8 mouse cellular contexts compared by ENCODE assay signal in genomic region chr13:45455862-45456192, GRCm38 (mm10). TPM values are rescaled to one million over a fixed set of nuclear protein-coding genes. Genes with fewer than 3 reads are reported as not detected.
DNase-seq lines count a peak whose midpoint lies in the region; ATAC-seq and TF ChIP-seq lines count a peak whose summit lies in the region.
"Had no signal": no experiment of that assay in that cellular context is flagged by ENCODE, and none has a peak within 500 bp of the region (broad histone marks: within the 10 kb centered on the region; RNA-seq: fewer than 3 reads in every experiment).

No protein-coding gene starts in this region.

- 42% methylated on average over 2 of the region's 2 CpGs for WGBS in kidney, adult 2 months
- 52% methylated on average over 2 of the region's 2 CpGs for WGBS in embryonic facial prominence, embryonic 11.5 days
- 48% methylated on average over 2 of the region's 2 CpGs for WGBS in intestine, embryonic 14.5 days

- no peak overlapping the region for H3K9ac ChIP-seq in embryonic facial prominence, embryonic 11.5 days (replicated peaks; ENCODE audit: low read length)
- H3K9ac ChIP-seq in intestine, embryonic 14.5 days (ENCODE audit: low read length): no peak overlapping the region

- H3K27ac ChIP-seq in kidney, adult 2 months (ENCODE audit: insufficient read depth, low read depth, low read length): peak overlapping the region; percentile 48
- 0 out of 2 replicates have a peak overlapping the region, but pooled peaks have one; percentile 64 for H3K27ac ChIP-seq in embryonic facial prominence, embryonic 11.5 days (replicated peaks; ENCODE audit: low read depth, low read length)
- peak overlapping the region; percentile 80 for H3K27ac ChIP-seq in intestine, embryonic 14.5 days (ENCODE audit: low read depth)

- no peaks in the 10 kb centered on the region for H3K27me3 ChIP-seq in kidney, adult 2 months (replicated peaks; ENCODE audit: control insufficient read depth, insufficient read depth, low read length)
- H3K27me3 ChIP-seq in embryonic facial prominence, embryonic 11.5 days (ENCODE audit: control insufficient read depth, insufficient read depth, low read length): no peaks in the 10 kb centered on the region
- no peaks in the 10 kb centered on the region for H3K27me3 ChIP-seq in intestine, embryonic 14.5 days (replicated peaks; ENCODE audit: control insufficient read depth, insufficient read depth, low read length)
- no peaks in the 10 kb centered on the region for H3K27me3 ChIP-seq in megakaryocyte, embryonic 14.5 days (replicated peaks)

- H3K36me3 ChIP-seq in kidney, adult 2 months (ENCODE audit: control insufficient read depth, insufficient read depth, low read length): no peaks in the 10 kb centered on the region
- H3K36me3 ChIP-seq in embryonic facial prominence, embryonic 11.5 days (replicated peaks; ENCODE audit: control insufficient read depth, insufficient read depth, low read depth, low read length): no peaks in the 10 kb centered on the region
- H3K36me3 ChIP-seq in intestine, embryonic 14.5 days (ENCODE audit: control insufficient read depth, insufficient read depth, low read length): no peaks in the 10 kb centered on the region
- H3K36me3 ChIP-seq in megakaryocyte, embryonic 14.5 days (replicated peaks; ENCODE audit: low read length): peaks cover 11% of the 10 kb centered on the region

- no peak overlapping the region for H3K4me2 ChIP-seq in embryonic facial prominence, embryonic 11.5 days (ENCODE audit: low read depth, low read length)
- peak overlapping the region; percentile 20 for H3K4me2 ChIP-seq in intestine, embryonic 14.5 days (ENCODE audit: low read length)

- no peak for DNase-seq in kidney, adult 2 months
- no peak for DNase-seq in kidney, postnatal 25 days
- no peak for DNase-seq in embryonic facial prominence, embryonic 11.5 days (ENCODE audit: low spot score)
- DNase-seq in intestine, embryonic 14.5 days (ENCODE audit: low spot score): no peak
- DNase-seq in frontal cortex, postnatal 14 days (ENCODE audit: low spot score in 2 of 2): no peak
- DNase-seq in retina, embryonic 14.5 days (ENCODE audit: low spot score): no peak
- DNase-seq: thymus, adult 18-20 months had no signal

- TF ChIP-seq POLR2A in kidney, adult 2 months (IDR thresholded peaks at IDR 0.05; ENCODE audit: low read depth, low read length): no peak

- H3K4me1 ChIP-seq in kidney, adult 2 months (ENCODE audit: control insufficient read depth, insufficient read depth, low read length): peaks cover 15% of the 10 kb centered on the region
- peaks cover 7% of the 10 kb centered on the region; the same call in 1 of the 2 replicates for H3K4me1 ChIP-seq in embryonic facial prominence, embryonic 11.5 days (ENCODE audit: control insufficient read depth, insufficient read depth, low read length)
- peaks cover 31% of the 10 kb centered on the region for H3K4me1 ChIP-seq in intestine, embryonic 14.5 days (replicated peaks; ENCODE audit: control insufficient read depth, insufficient read depth, low read length)
- peaks cover 67% of the 10 kb centered on the region for H3K4me1 ChIP-seq in megakaryocyte, embryonic 14.5 days

- no peaks in the 10 kb centered on the region for H3K9me3 ChIP-seq in embryonic facial prominence, embryonic 11.5 days (replicated peaks; ENCODE audit: control insufficient read depth, low read length)
- H3K9me3 ChIP-seq in intestine, embryonic 14.5 days (ENCODE audit: control insufficient read depth, low read length): no peaks in the 10 kb centered on the region
- H3K9me3 ChIP-seq in megakaryocyte, embryonic 14.5 days: peaks cover 6% of the 10 kb centered on the region

- ATAC-seq in embryonic facial prominence, embryonic 11.5 days (replicated peaks; ENCODE audit: insufficient number of reproducible peaks, low FRiP score, low TSS enrichment, low read depth): no peak
- ATAC-seq in intestine, embryonic 14.5 days (replicated peaks; ENCODE audit: low FRiP score, low TSS enrichment, low read depth): peak; percentile 74; the same call in 1 of the 2 replicates

- no peak for TF ChIP-seq CTCF in kidney, adult 2 months (conservative IDR thresholded peaks at IDR 0.05; ENCODE audit: insufficient read depth, insufficient read length, low read depth, low read length)

- no peak overlapping the region for H3K4me3 ChIP-seq in kidney, adult 2 months (ENCODE audit: insufficient read depth, low read depth, low read length)
- no peak overlapping the region for H3K4me3 ChIP-seq in embryonic facial prominence, embryonic 11.5 days (ENCODE audit: low read depth, low read length)
- no peak overlapping the region for H3K4me3 ChIP-seq in intestine, embryonic 14.5 days (ENCODE audit: low read depth, low read length)
- H3K4me3 ChIP-seq in megakaryocyte, embryonic 14.5 days (replicated peaks): peak overlapping the region; percentile 89

RNA-seq across cellular contexts. Expression of gene Gmpr, which starts 51.4 kb away (rescaled TPM):
- polyA plus RNA-seq in kidney, adult 2 months (2012; rRNA removed): 128 and 131 TPM in 2 replicates
- 21.9 and 23.0 TPM in 2 replicates for polyA plus RNA-seq in embryonic facial prominence, embryonic 11.5 days (2014; fragmentation: Nextera tagmentation; extraction: Ambion mirVana)
- 33.6 and 35.9 TPM in 2 replicates for polyA plus RNA-seq in intestine, embryonic 14.5 days (2014; fragmentation: Nextera tagmentation; extraction: Ambion mirVana)
- polyA plus RNA-seq in megakaryocyte, embryonic 14.5 days (2012; ENCODE audit: insufficient read depth, low replicate concordance): 140 and 296 TPM in 2 replicates
